Mouse (Mus musculus) hindbrain, embryonic 11.5 days (tissue): ENCODE measurements at regions not wholly inside any gene's neighbourhood (a gene's known extent, or its start where the extent isn't known, plus 50 kb on each side); places are given as distances from the start of the nearest gene placed in this dataset.

Experiments
- ATAC-seq: fragments of 200-750 bp; cut with Nextera tagmentation; 2 replicates; pipeline ENCODE4 v1.8.0; 2017; ENCODE audit warnings: mild to moderate bottlenecking, moderate TSS enrichment, moderate library complexity; ENCODE audit not compliant: low FRiP score
- DNase-seq: peaks from one replicate; pipeline ENCODE4 v3.0.0-alpha.2; 2015; ENCODE audit warnings: low spot score
- H3K27ac ChIP-seq: fragments of 300-500 bp; sonication (generic); 2 replicates; pipeline ENCODE4 v1.5.1; 2014; ENCODE audit warnings: mild to moderate bottlenecking, low read depth, low read length
- H3K27me3 ChIP-seq: fragments of 300-500 bp; sonication (generic); 2 replicates; pipeline ENCODE4 v1.6.1; 2014; ENCODE audit warnings: mild to moderate bottlenecking, low read length, moderate library complexity, mixed read lengths; ENCODE audit not compliant: control insufficient read depth, insufficient read depth
- H3K36me3 ChIP-seq: fragments of 300-500 bp; sonication (generic); 2 replicates; pipeline ENCODE4 v1.6.1; 2014; ENCODE audit warnings: mild to moderate bottlenecking, low read length, moderate library complexity, mixed read lengths; ENCODE audit not compliant: control insufficient read depth, insufficient read depth
- H3K4me1 ChIP-seq: fragments of 300-500 bp; sonication (generic); replicated peaks from 2 replicates; pipeline ENCODE4 v1.6.1; 2014; ENCODE audit warnings: low read length, mixed read lengths; ENCODE audit not compliant: control insufficient read depth, insufficient read depth
- H3K4me2 ChIP-seq: fragments of 300-500 bp; sonication (generic); replicated peaks from 2 replicates; pipeline ENCODE4 v1.6.1; 2014; ENCODE audit warnings: mild to moderate bottlenecking, low read depth, low read length
- H3K4me3 ChIP-seq: fragments of 300-500 bp; sonication (generic); 2 replicates; pipeline ENCODE4 v1.5.1; 2014; ENCODE audit warnings: low read depth, low read length
- H3K9ac ChIP-seq: fragments of 300-500 bp; sonication (generic); 2 replicates; pipeline ENCODE4 v1.6.1; 2014; ENCODE audit warnings: low read depth, low read length
- H3K9me3 ChIP-seq: fragments of 300-500 bp; sonication (generic); 2 replicates; pipeline ENCODE4 v1.6.1; 2016; ENCODE audit warnings: low read length; ENCODE audit not compliant: control insufficient read depth
- WGBS: fragments of 180-500 bp; shearing (Covaris S2); extraction: QIAGEN DNeasy Blood & Tissue Kit; methylation state at CpG from one replicate; pipeline ENCODE4 v1.1.7; 2014; 5-methylcytosine and 5-hydroxymethylcytosine counted together

GRCm38 (mm10) chr8:11115210-11115609 lies 107.0 kb upstream of the Irs2 start:
- no peaks in the 10 kb centered on the region for H3K9me3 ChIP-seq
- no peaks in the 10 kb centered on the region for H3K27me3 ChIP-seq
- ATAC-seq, result no peak
- WGBS, result 55% methylated on average over 6 of the region's 6 CpGs
- no peaks in the 10 kb centered on the region for H3K4me1 ChIP-seq
- H3K4me3 ChIP-seq, result no peak overlapping the region
- no peaks in the 10 kb centered on the region for H3K36me3 ChIP-seq
- no peak overlapping the region for H3K27ac ChIP-seq
- no peak for DNase-seq
- no peak overlapping the region for H3K9ac ChIP-seq
- H3K4me2 ChIP-seq, result no peak overlapping the region

- no peaks in the 10 kb centered on the region for H3K27me3 ChIP-seq
- H3K9ac ChIP-seq, result no peak overlapping the region
- no peaks in the 10 kb centered on the region for H3K9me3 ChIP-seq
- no peak for DNase-seq
- H3K4me3 ChIP-seq, result no peak overlapping the region
- no peak for ATAC-seq
- H3K27ac ChIP-seq, result no peak overlapping the region
- H3K36me3 ChIP-seq, result no peaks in the 10 kb centered on the region
- 47% methylated on average over 8 of the region's 8 CpGs for WGBS
- no peak overlapping the region for H3K4me2 ChIP-seq
- H3K4me1 ChIP-seq, result no peaks in the 10 kb centered on the region
Measured at GRCm38 (mm10) chr8:11114531-11114930, 106.3 kb upstream of the Irs2 start.

GRCm38 (mm10) chr8:11112908-11113532 lies 104.8 kb upstream of the Irs2 start:
- no peaks in the 10 kb centered on the region for H3K9me3 ChIP-seq
- no peak for DNase-seq
- no peak overlapping the region for H3K9ac ChIP-seq
- no peak overlapping the region for H3K4me2 ChIP-seq
- H3K36me3 ChIP-seq, result no peaks in the 10 kb centered on the region
- H3K4me1 ChIP-seq, result no peaks in the 10 kb centered on the region
- H3K27me3 ChIP-seq, result no peaks in the 10 kb centered on the region
- H3K27ac ChIP-seq, result no peak overlapping the region
- no peak for ATAC-seq
- 70% methylated on average over 7 of the region's 7 CpGs for WGBS
- H3K4me3 ChIP-seq, result no peak overlapping the region

- 76% methylated on average over 2 of the region's 2 CpGs for WGBS
- DNase-seq (no peak), ATAC-seq (no peak)
- no peak overlapping the region for H3K27ac ChIP-seq
- H3K9me3 ChIP-seq, result no peaks in the 10 kb centered on the region
- no peaks in the 10 kb centered on the region for H3K27me3 ChIP-seq
- no peaks in the 10 kb centered on the region for H3K36me3 ChIP-seq
- H3K9ac ChIP-seq, result no peak overlapping the region
- H3K4me1 ChIP-seq, result no peaks in the 10 kb centered on the region
- no peak overlapping the region for H3K4me2 ChIP-seq
- no peak overlapping the region for H3K4me3 ChIP-seq
Measured at GRCm38 (mm10) chr8:11111987-11112386, 103.7 kb upstream of the Irs2 start.

DNA sequence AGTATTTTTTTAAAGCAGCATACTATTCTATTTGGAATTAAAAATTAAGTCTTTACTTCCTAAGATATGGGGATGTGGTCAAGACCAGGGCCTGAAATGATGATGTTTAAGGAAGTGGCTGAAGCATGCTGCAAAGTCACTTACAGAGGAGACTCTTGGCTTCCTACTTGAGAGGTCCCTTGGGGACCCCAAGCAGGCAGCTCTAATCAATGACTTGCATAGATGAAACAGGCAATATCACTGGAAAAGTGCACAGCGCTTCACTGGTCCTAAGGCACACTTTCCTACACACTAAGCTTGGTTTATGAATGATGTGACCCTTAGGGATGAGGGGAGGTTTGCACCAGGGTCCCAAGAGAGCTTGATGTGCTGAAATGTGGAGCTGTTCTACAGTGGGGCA lies 99.2 kb upstream of the Irs2 start:
- DNase-seq (no peak), ATAC-seq (no peak)
- Histone ChIP-seq H3K9ac (no peak overlapping the region), H3K27ac (no peak overlapping the region), H3K4me3 (no peak overlapping the region), H3K9me3 (no peaks in the 10 kb centered on the region), H3K4me2 (no peak overlapping the region), H3K27me3 (no peaks in the 10 kb centered on the region), H3K4me1 (no peaks in the 10 kb centered on the region), H3K36me3 (no peaks in the 10 kb centered on the region)
- 87% methylated on average over 1 of the region's 1 CpGs for WGBS

DNA sequence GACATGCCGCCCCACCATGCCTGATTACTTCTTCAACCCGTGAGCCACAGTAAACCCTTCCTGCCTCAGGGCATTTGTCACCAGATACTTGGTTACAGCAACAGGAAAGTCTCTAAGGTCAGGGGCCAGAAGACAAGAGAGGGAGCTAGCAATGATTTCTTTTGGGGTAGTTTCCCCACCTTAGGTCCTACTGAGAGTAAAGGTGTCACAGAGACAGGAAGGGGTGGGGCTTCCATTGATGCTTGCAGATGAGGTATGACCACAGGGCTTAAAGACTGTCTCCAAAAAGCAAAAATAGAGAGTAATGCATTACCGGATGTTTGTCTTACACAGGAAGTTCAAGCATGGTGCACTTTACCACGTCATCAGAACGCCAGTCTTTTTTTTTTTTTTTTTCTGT lies 98.8 kb upstream of the Irs2 start:
- no peak for DNase-seq
- no peak for ATAC-seq
- H3K4me1 ChIP-seq, result no peaks in the 10 kb centered on the region
- H3K27ac ChIP-seq, result no peak overlapping the region
- H3K4me3 ChIP-seq, result no peak overlapping the region
- H3K4me2 ChIP-seq, result no peak overlapping the region
- H3K36me3 ChIP-seq, result no peaks in the 10 kb centered on the region
- H3K9ac ChIP-seq, result no peak overlapping the region
- no peaks in the 10 kb centered on the region for H3K9me3 ChIP-seq
- no peaks in the 10 kb centered on the region for H3K27me3 ChIP-seq
- 89% methylated on average over 5 of the region's 5 CpGs for WGBS

DNA sequence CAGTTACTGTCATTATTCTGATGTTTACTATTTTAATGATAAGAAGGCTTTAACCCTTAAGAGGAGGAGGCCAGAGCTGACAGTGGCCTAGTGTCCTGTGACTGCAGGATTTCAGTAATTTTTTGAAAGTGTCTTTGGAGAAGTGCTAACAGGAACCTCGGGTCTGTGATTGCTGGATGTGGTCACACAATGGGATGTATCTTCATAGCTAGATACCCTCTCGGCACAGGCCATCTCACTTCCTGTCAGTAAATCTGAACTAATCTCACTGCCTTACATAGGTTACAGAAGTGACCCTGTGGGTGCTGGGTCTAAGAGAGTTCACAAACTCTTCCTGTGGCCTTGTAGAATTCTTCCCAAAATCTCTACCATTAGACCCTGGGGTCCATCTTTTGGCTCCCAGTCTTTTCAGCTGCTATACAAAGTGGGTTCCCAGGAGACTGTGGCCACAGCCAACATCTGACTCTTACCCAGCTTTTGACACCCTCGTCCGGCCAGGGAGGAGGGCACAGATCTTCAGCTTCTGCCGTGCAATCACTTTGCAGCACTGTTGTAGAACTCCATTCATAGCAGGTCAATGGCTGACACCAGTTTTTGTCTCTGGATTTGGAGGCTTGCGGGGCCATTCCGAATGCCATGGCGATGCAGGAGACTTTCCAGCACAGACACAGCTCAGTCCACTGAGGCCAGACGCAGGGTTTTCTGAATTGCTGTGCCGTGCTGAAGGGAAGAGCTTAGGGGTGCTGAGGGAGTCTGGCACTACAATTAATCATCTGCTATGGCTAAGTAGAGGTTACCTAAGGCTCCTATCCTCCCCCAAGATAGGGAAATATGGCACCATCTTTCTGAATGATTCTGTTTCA lies 95.7 kb upstream of the Irs2 start:
- H3K4me3 ChIP-seq, result no peak overlapping the region
- H3K4me2 ChIP-seq, result no peak overlapping the region
- WGBS, result 61% methylated on average over 10 of the region's 10 CpGs
- no peak for DNase-seq
- H3K9ac ChIP-seq, result no peak overlapping the region
- H3K27me3 ChIP-seq, result no peaks in the 10 kb centered on the region
- no peaks in the 10 kb centered on the region for H3K9me3 ChIP-seq
- H3K36me3 ChIP-seq, result no peaks in the 10 kb centered on the region
- no peak for ATAC-seq
- H3K27ac ChIP-seq, result no peak overlapping the region
- no peaks in the 10 kb centered on the region for H3K4me1 ChIP-seq

DNA sequence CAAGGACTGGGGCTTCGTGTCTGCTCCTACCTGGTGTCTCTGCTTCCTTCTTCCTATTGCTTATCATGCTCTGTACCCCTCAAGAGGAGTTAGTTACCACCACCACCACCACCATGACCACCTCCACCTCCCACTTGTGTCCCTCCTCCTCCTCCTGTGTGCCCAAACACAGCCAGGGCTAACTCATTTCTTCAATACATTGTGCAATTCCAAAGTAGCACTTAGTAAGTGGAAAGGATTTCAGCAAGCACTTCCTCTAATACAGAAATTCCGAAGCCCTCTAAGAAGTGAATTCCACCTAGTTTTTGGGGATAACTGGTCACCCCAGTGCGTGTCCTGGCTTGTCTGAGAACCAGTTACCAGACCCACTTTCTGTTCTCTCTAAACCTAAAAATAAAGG lies 92.1 kb upstream of the Irs2 start:
- ATAC-seq (no peak), DNase-seq (no peak)
- Histone ChIP-seq H3K4me3 (no peak overlapping the region), H3K9me3 (no peaks in the 10 kb centered on the region), H3K27ac (no peak overlapping the region), H3K36me3 (no peaks in the 10 kb centered on the region), H3K4me1 (no peaks in the 10 kb centered on the region; the same call in 1 of the 2 replicates), H3K4me2 (no peak overlapping the region), H3K9ac (no peak overlapping the region), H3K27me3 (no peaks in the 10 kb centered on the region)
- 87% methylated on average over 3 of the region's 3 CpGs for WGBS

GRCm38 (mm10) chr8:11099591-11099855 lies 91.3 kb upstream of the Irs2 start:
- 79% methylated on average over 3 of the region's 3 CpGs for WGBS
- Histone ChIP-seq H3K4me1 (no peaks in the 10 kb centered on the region; the same call in 1 of the 2 replicates), H3K9me3 (no peaks in the 10 kb centered on the region), H3K4me3 (no peak overlapping the region), H3K27me3 (no peaks in the 10 kb centered on the region), H3K9ac (no peak overlapping the region), H3K36me3 (no peaks in the 10 kb centered on the region), H3K27ac (no peak overlapping the region), H3K4me2 (no peak overlapping the region)
- DNase-seq (no peak), ATAC-seq (no peak)
